ENCODE assay signal across 7 mouse cellular contexts in genomic region chr1:72254545-72255061, GRCm38 (mm10). TPM values are rescaled to one million over a fixed set of nuclear protein-coding genes. Genes with fewer than 3 reads are reported as not detected.
DNase-seq lines count a peak whose midpoint lies in the region; ATAC-seq lines count a peak whose summit lies in the region.

No protein-coding gene starts in this region.

- H3K9ac ChIP-seq in intestine, embryonic 16.5 days (ENCODE audit: low read depth, low read length) = peak overlapping the region; percentile 71
- H3K9ac ChIP-seq in midbrain, embryonic 11.5 days (ENCODE audit: low read length) = peak overlapping the region; percentile 74

- peak overlapping the region; percentile 52 for H3K4me3 ChIP-seq in intestine, embryonic 16.5 days (ENCODE audit: low read length)
- peak overlapping the region; percentile 30 for H3K4me3 ChIP-seq in midbrain, embryonic 11.5 days (ENCODE audit: low read depth, low read length)

- H3K9me3 ChIP-seq in intestine, embryonic 16.5 days (ENCODE audit: control insufficient read depth, low read length) = no peaks in the 10 kb centered on the region
- no peaks in the 10 kb centered on the region for H3K9me3 ChIP-seq in midbrain, embryonic 11.5 days (ENCODE audit: control insufficient read depth, low read length)

- no peaks in the 10 kb centered on the region for H3K27me3 ChIP-seq in intestine, embryonic 16.5 days (replicated peaks; ENCODE audit: control insufficient read depth, insufficient read depth, low read length)
- H3K27me3 ChIP-seq in midbrain, embryonic 11.5 days (ENCODE audit: control insufficient read depth, insufficient read depth, low read length) = peaks cover 3% of the 10 kb centered on the region; the same call in 1 of the 2 replicates

- WGBS in intestine, embryonic 16.5 days = under 1% methylated on average over 35 of the region's 35 CpGs
- WGBS in midbrain, embryonic 11.5 days = 2% methylated on average over 35 of the region's 35 CpGs

- DNase-seq in adrenal gland, adult 18-20 months (ENCODE audit: low spot score in 2 of 2) = peak; percentile 87 to 90
- DNase-seq in embryo, embryonic 11 days = peak; percentile 94
- DNase-seq in gastrocnemius, postnatal 36 days = peak; percentile 83 to 88
- DNase-seq in left cerebral cortex, postnatal 36 days (ENCODE audit: low spot score in 2 of 2) = peak; percentile 81 to 85
- DNase-seq in midbrain, embryonic 11.5 days (ENCODE audit: low spot score, missing footprints) = peak; percentile 99
- peak; percentile 89 for DNase-seq in skeletal muscle tissue, adult 2 months (ENCODE audit: low read depth, low spot score)

- peaks cover 12% of the 10 kb centered on the region for H3K4me1 ChIP-seq in intestine, embryonic 16.5 days (ENCODE audit: control insufficient read depth, insufficient read depth, low read length)
- H3K4me1 ChIP-seq in midbrain, embryonic 11.5 days (ENCODE audit: control insufficient read depth, insufficient read depth, low read length) = peaks cover 20% of the 10 kb centered on the region

- H3K4me2 ChIP-seq in intestine, embryonic 16.5 days (ENCODE audit: low read depth, low read length) = peak overlapping the region; percentile 71
- peak overlapping the region; percentile 49 for H3K4me2 ChIP-seq in midbrain, embryonic 11.5 days

- H3K36me3 ChIP-seq in intestine, embryonic 16.5 days (ENCODE audit: control insufficient read depth, insufficient read depth, low read length) = no peaks in the 10 kb centered on the region
- no peaks in the 10 kb centered on the region for H3K36me3 ChIP-seq in midbrain, embryonic 11.5 days (ENCODE audit: control insufficient read depth, insufficient read depth, low read length)

- H3K27ac ChIP-seq in intestine, embryonic 16.5 days (ENCODE audit: low read length) = peak overlapping the region; percentile 93
- H3K27ac ChIP-seq in midbrain, embryonic 11.5 days (ENCODE audit: low read depth, low read length) = peak overlapping the region; percentile 83

- intact Hi-C loops in gastrocnemius, postnatal 36 days (cut with DNase I) = no loop called here
- intact Hi-C loops in left cerebral cortex, postnatal 36 days (cut with DNase I) = no loop called here

- peak; percentile 92 for ATAC-seq in intestine, embryonic 16.5 days
- peak; percentile 89 for ATAC-seq in midbrain, embryonic 11.5 days (ENCODE audit: low FRiP score)

RNA-seq across cellular contexts. Expression of gene Pecr, which starts 29.5 kb away (rescaled TPM):
- total RNA-seq in adrenal gland, adult 18-20 months (2021) = 10 to 100 TPM; 26.5 to 30.5 TPM
- total RNA-seq in gastrocnemius, postnatal 36 days (2021) = 10 to 100 TPM; 16.6 to 18.9 TPM
- 82.7 and 96.5 TPM in 2 replicates for polyA plus RNA-seq in intestine, embryonic 16.5 days (2015; fragmentation: Nextera tagmentation; extraction: Ambion mirVana)
- 1 to 10 TPM; 3.7 to 5.2 TPM for total RNA-seq in left cerebral cortex, postnatal 36 days (2021)
- 14.5 and 14.7 TPM in 2 replicates for polyA plus RNA-seq in midbrain, embryonic 11.5 days (2014; fragmentation: Nextera tagmentation; extraction: Ambion mirVana)

RNA-seq across cellular contexts. Expression of gene Tmem169, which starts 29.6 kb away (rescaled TPM):
- under 1 TPM; 0.33 to 0.48 TPM for total RNA-seq in adrenal gland, adult 18-20 months (2021)
- total RNA-seq in gastrocnemius, postnatal 36 days (2021) = not detected
- polyA plus RNA-seq in intestine, embryonic 16.5 days (2015; fragmentation: Nextera tagmentation; extraction: Ambion mirVana) = 2.1 and 2.3 TPM in 2 replicates
- total RNA-seq in left cerebral cortex, postnatal 36 days (2021) = 10 to 100 TPM; 19.2 to 21.8 TPM
- polyA plus RNA-seq in midbrain, embryonic 11.5 days (2014; fragmentation: Nextera tagmentation; extraction: Ambion mirVana) = 14.2 and 14.4 TPM in 2 replicates

RNA-seq across cellular contexts. Expression of gene Mreg, which starts 42.5 kb away (rescaled TPM):
- 1 to 10 TPM; 2.2 to 2.3 TPM for total RNA-seq in adrenal gland, adult 18-20 months (2021)
- 10 to 100 TPM; 38.1 to 52.4 TPM for total RNA-seq in gastrocnemius, postnatal 36 days (2021)
- 7.5 and 13.2 TPM in 2 replicates for polyA plus RNA-seq in intestine, embryonic 16.5 days (2015; fragmentation: Nextera tagmentation; extraction: Ambion mirVana)
- 1 to 10 TPM; 3.9 to 5.4 TPM for total RNA-seq in left cerebral cortex, postnatal 36 days (2021)
- polyA plus RNA-seq in midbrain, embryonic 11.5 days (2014; fragmentation: Nextera tagmentation; extraction: Ambion mirVana) = 5.5 and 6.3 TPM in 2 replicates

RNA-seq across cellular contexts. Expression of gene Xrcc5, which starts 52.6 kb away (rescaled TPM):
- 10 to 100 TPM; 10.0 to 11.2 TPM for total RNA-seq in adrenal gland, adult 18-20 months (2021)
- 10 to 100 TPM; 15.4 to 19.8 TPM for total RNA-seq in gastrocnemius, postnatal 36 days (2021)
- 31.7 and 34.0 TPM in 2 replicates for polyA plus RNA-seq in intestine, embryonic 16.5 days (2015; fragmentation: Nextera tagmentation; extraction: Ambion mirVana)
- total RNA-seq in left cerebral cortex, postnatal 36 days (2021) = 10 to 100 TPM; 15.6 to 16.1 TPM
- polyA plus RNA-seq in midbrain, embryonic 11.5 days (2014; fragmentation: Nextera tagmentation; extraction: Ambion mirVana) = 52.3 and 57.7 TPM in 2 replicates

Comparison
In these comparisons a context has a peak if more than half of its experiments do, and no peak if none do; other contexts are left out.
1. Peak in every context shown above with its lines: DNase-seq, ATAC-seq, H3K4me3 ChIP-seq and H3K27ac ChIP-seq.
2. RNA of gene Tmem169, which starts 29.6 kb away (total RNA-seq): 19.2 to 21.8 TPM in left cerebral cortex, postnatal 36 days; 0.33 to 0.48 TPM in adrenal gland, adult 18-20 months and not detected in gastrocnemius, postnatal 36 days; every median in the first group is over 10 times any median in the second.
3. RNA of gene Mreg, which starts 42.5 kb away (total RNA-seq): 38.1 to 52.4 TPM in gastrocnemius, postnatal 36 days; 3.9 to 5.4 TPM in left cerebral cortex, postnatal 36 days and 2.2 to 2.3 TPM in adrenal gland, adult 18-20 months; every median in the first group is over 4 times any median in the second.